Mouse (Mus musculus) left cerebral cortex, postnatal 14 days (tissue): ENCODE data around the gene 4930432K21Rik. TPM values are rescaled to one million over a fixed set of nuclear protein-coding genes. Genes with fewer than 3 reads are reported as not detected.

ENCODE experiments used
- DNase-seq, 2 experiments: peaks; one replicate each; pipeline ENCODE4 v3.0.0; 2021 to 2022; ENCODE audit warnings: low spot score in 2 of 2, mixed read lengths in 1 of 2
- intact Hi-C: fragments of 180-260 bp; cut with DNase I; formaldehyde crosslinking; loops from one replicate; pipeline ENCODE4 v1.15.1; 2025
- long read RNA-seq, 2 experiments: library from polyadenylated mRNA; stranded (forward); transcript quantifications; one replicate each; pipeline ENCODE4 v2.0.0; 2021
- total RNA-seq, 2 experiments: library from RNA; stranded (reverse); gene quantifications; 2 replicates each; pipeline ENCODE4 v1.2.3; 2021

Gene 4930432K21Rik
- total RNA-seq = 1 to 10 TPM; 1.5 to 3.5 TPM
- long read RNA-seq, experiment 1, partial matches to known transcripts = 0 of 3 reads
- long read RNA-seq, experiment 1, other reads (novel, unspliced or antisense) = 2 of 3 reads
- long read RNA-seq, experiment 2 = 0 reads

GRCm38 (mm10) chr8:84147769-84148530, at the start of gene 4930432K21Rik, which contains the start of gene Cc2d1a:
TSS of gene 4930432K21Rik (plus strand) at chr8:84148025.
TSS of gene Cc2d1a (minus strand) at chr8:84147936.
- intact Hi-C loops = no loop called here
- peak; percentile 95 to 97 for DNase-seq

- intact Hi-C loops = loop anchor here (5.0 kb wide), 1 partner anchor 39 kb away; no protein-coding TSS in a partner anchor
- no peak for DNase-seq
Observed at GRCm38 (mm10) chr8:84098376-84098775, 49.4 kb upstream of the 4930432K21Rik start.

- DNase-seq = no peak
- intact Hi-C loops = no loop called here
Observed at GRCm38 (mm10) chr8:84101476-84102270, 46.2 kb upstream of the 4930432K21Rik start.

- intact Hi-C loops = no loop called here
- DNase-seq = no peak
Observed at GRCm38 (mm10) chr8:84103601-84104000, 44.2 kb upstream of the 4930432K21Rik start.

GRCm38 (mm10) chr8:84104221-84104620, 43.6 kb upstream of the 4930432K21Rik start:
- peak; percentile 40 to 52 for DNase-seq
- intact Hi-C loops = no loop called here

GRCm38 (mm10) chr8:84104697-84105609, 42.9 kb upstream of the 4930432K21Rik start, which contains the start of gene Dcaf15:
TSS of gene Dcaf15 (minus strand) at chr8:84104768.
- intact Hi-C loops = no loop called here
- peak; percentile 97 to 99 for DNase-seq

- no peak for DNase-seq
- intact Hi-C loops = no loop called here
Observed at GRCm38 (mm10) chr8:84105676-84106075, 42.1 kb upstream of the 4930432K21Rik start.

- intact Hi-C loops = no loop called here
- no peak for DNase-seq
Observed at GRCm38 (mm10) chr8:84106216-84107040, 41.4 kb upstream of the 4930432K21Rik start.

- DNase-seq = no peak
- intact Hi-C loops = no loop called here
Observed at GRCm38 (mm10) chr8:84115646-84116045, 32.2 kb upstream of the 4930432K21Rik start.

GRCm38 (mm10) chr8:84122151-84122550, 25.7 kb upstream of the 4930432K21Rik start:
- intact Hi-C loops = no loop called here
- DNase-seq = no peak

GRCm38 (mm10) chr8:84125656-84126055, 22.2 kb upstream of the 4930432K21Rik start, which contains the start of gene Podnl1:
TSS of gene Podnl1 (plus strand) at chr8:84125989.
- DNase-seq = no peak
- intact Hi-C loops = no loop called here

GRCm38 (mm10) chr8:84126742-84127141, 21.1 kb upstream of the 4930432K21Rik start:
- DNase-seq = no peak
- intact Hi-C loops = no loop called here

GRCm38 (mm10) chr8:84127202-84127901, 20.5 kb upstream of the 4930432K21Rik start:
- intact Hi-C loops = no loop called here
- no peak for DNase-seq

GRCm38 (mm10) chr8:84128277-84128676, 19.5 kb upstream of the 4930432K21Rik start:
- DNase-seq = no peak
- intact Hi-C loops = no loop called here

- intact Hi-C loops = no loop called here
- no peak for DNase-seq
Observed at GRCm38 (mm10) chr8:84130806-84131205, 17.0 kb upstream of the 4930432K21Rik start.

- intact Hi-C loops = no loop called here
- no peak for DNase-seq
Observed at GRCm38 (mm10) chr8:84132225-84132624, 15.6 kb upstream of the 4930432K21Rik start.

GRCm38 (mm10) chr8:84137848-84138247, 10.0 kb upstream of the 4930432K21Rik start:
- no peak for DNase-seq
- intact Hi-C loops = loop anchor here (5.0 kb wide), 1 partner anchor 41 kb away; no protein-coding TSS in a partner anchor

- intact Hi-C loops = no loop called here
- no peak for DNase-seq
Observed at GRCm38 (mm10) chr8:84140838-84141237, 7.0 kb upstream of the 4930432K21Rik start.
